Mouse (Mus musculus) CD4-positive, CD25-positive, alpha-beta regulatory T cell, adult 2 months (primary cell): Measurements from ENCODE around the gene Slc35f6.
A peak's percentile ranks its signal among the peaks of the same experiment; 100 is the strongest.
"Not testable (repeated sequence)": the region's sequence is repeated elsewhere in the genome, so short reads cannot be mapped to it uniquely, and the experiment has no call there.

ENCODE experiments used
- DNase-seq: peaks from one replicate; pipeline ENCODE4 v3.0.0-alpha.2; 2012; ENCODE audit warnings: low read depth, low spot score

The Slc35f6 gene

DNA sequence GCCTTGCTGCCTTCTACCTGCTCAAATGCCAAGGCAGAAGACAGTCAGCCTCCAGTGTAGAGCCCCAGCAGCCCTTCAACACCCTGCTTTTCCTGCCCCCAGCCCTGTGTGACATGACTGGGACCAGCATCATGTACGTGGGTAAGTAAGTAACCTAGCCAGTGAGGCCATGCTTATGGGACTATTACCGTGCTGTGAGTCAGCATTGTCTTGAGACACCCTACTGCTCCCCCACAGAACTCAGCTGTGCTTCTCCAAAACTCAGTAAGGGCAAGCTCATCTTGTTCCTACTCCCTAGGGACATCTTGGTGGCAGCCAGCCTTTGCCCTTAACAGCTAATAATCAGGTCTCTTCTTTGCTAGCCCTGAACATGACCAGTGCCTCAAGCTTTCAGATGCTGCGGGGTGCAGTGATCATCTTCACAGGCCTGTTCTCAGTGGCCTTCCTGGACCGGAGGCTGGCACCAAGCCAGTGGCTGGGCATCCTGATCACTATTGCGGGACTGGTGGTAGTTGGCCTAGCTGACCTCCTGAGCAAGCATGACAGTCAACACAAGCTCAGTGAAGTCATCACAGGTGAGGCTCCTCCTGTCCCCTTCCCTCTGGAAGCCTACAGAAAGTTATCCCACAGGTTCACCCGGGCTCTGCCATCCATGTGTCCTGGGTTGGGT lies 7.9 kb downstream of the Slc35f6 start:
- DNase-seq = no peak

DNA sequence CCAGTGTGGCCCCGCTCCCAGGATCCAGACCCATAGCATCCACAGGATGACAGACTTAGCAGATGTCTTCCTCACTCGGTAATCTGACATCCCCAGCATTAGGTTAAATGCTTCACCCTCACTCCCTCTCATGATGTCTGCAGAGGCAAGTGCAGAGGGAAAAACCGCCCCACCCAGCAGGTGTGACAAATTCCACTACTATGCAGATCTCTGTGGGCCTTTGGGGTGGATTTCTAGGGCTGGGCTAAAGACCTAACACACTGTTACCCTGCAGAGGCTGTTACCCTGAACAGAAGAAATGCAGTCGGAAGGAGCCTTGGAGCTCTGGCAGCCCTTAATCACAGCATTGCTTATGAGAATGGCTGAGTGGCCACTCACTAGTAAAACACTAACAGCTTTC lies 11.3 kb downstream of the Slc35f6 start:
- no peak for DNase-seq

- DNase-seq = no peak
Observed at GRCm38 (mm10) chr5:30660278-30660677, 12.5 kb downstream of the Slc35f6 start.

DNA sequence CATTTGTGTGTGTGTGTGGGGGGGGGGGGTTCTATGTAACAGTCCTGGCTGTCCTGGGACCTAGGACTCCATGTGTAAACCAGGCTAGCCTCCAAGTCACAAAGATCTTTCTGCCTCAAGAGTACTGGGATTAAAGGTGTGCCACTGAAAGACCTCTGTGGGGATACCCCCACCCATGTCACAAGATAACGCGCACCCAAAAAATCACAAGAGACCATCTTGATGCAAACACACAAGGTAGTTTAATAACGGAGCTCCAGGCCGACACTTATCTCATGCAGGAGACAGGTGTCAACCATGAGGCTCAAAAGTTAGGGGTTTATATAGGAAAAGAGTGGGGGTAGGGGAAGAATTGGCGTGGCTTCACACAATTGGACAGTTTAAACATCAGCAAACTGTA lies 13.1 kb downstream of the Slc35f6 start:
- no peak for DNase-seq

DNA sequence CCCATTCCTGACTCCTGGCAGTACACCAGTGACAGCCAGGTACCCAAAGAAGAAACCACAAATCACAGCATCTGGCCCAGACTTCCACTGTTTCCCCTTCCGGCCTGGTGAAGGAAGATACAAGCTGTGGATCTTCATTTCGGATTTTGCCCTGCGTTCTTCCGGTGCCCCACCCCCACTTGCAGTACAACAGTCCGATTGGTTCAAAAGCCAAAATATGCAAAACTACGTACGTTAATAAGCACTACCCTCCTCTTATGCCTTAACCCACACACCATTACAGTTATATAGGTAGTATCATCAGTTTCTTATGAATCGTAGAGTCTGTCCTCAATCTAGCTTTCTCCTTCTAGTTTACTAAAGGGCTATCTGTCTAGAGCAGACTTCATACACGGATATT lies 17.6 kb downstream of the Slc35f6 start:
- DNase-seq = no peak

DNA sequence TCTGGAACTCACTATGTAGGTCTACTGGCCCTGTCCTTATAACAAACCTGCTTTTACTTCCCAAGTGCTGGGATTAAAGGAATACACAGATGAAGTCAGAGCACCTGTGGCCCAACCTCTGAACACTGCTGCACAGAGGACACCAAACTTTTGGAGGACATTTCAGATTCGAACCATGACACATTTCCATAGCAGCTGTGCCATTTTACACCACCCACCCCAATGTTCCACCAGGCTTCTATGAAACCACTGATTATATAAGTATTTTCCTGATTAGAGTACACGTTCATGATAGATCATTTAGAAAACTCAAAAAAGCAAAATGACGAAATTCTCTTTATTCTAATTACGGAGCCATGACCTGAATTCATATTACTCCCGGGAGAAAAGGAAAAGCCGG lies 18.2 kb downstream of the Slc35f6 start:
- peak; percentile 40 for DNase-seq

- DNase-seq = peak; percentile 95
Observed at GRCm38 (mm10) chr5:30666391-30667195, 18.9 kb downstream of the Slc35f6 start, which contains the start of gene Cenpa. Gene Cenpa (plus strand): TSS chr5:30666777.

GRCm38 (mm10) chr5:30667215-30667614 lies 19.5 kb downstream of the Slc35f6 start:
- DNase-seq = no peak

GRCm38 (mm10) chr5:30667686-30668085 lies 20.0 kb downstream of the Slc35f6 start:
- DNase-seq = no peak

- peak; percentile 27 for DNase-seq
Observed at GRCm38 (mm10) chr5:30668637-30669495, 21.1 kb downstream of the Slc35f6 start.

- DNase-seq = no peak
Observed at GRCm38 (mm10) chr5:30669496-30669830, 21.7 kb downstream of the Slc35f6 start.

DNA sequence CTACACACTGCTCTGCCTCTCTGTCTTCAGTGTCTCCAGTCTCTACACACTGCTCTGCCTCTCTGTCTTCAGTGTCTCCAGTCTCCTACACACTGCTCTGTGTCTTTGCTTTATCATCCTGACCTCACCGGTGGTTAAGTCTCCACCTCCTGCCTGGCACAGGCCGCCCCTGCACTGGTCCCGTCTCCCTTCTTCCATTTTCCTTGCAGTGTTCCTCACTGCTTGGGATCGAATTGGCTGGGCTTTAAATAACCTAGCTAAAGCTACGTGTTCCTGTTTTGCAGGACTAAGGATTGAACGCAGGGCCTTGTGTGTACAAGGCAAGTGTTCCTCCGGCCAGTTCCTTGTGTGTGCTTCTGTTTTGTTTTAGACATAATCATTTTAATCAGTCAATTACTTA lies 22.4 kb downstream of the Slc35f6 start:
- DNase-seq = no peak

GRCm38 (mm10) chr5:30674001-30674400 lies 26.3 kb downstream of the Slc35f6 start:
- no peak for DNase-seq

DNA sequence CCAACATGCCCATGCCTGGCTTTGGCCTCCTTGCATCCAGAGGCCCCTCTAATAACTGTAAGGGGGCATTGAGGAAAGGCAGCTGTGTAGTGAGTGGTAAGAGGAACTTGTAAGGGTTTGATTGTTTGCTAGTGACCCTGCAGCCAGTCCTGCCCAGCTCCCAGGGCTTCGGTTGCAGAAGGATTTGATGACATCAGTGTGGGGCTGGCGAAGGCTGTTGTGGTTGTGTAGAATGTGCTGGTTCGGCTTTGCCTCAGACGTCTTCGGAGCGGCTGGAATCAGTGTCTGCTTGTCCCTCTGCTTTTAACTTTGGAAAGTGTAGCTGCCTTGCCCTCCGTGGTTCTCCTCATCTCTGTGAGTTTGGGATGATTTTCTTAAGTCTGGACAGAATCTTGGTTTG lies 29.1 kb downstream of the Slc35f6 start:
- no peak for DNase-seq

DNA sequence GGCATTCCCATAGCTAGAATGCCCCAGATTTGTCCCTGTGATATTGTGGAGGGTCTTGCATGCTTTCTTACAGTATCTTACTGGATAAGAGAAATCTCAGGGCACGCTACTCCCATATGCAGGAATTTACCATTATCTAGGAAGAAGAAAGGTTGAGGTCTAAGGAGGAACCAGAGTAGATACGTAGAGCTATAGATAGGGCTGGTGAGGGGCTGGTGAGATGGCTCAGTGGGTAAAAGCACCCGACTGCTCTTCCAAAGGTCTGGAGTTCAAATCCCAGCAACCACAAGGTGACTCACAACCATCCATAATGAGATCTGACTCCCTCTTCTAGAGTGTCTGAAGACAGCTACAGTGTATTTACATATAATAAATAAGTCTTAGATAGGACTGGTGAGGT lies 30.3 kb downstream of the Slc35f6 start:
- DNase-seq = not testable (repeated sequence)

- no peak for DNase-seq
Observed at GRCm38 (mm10) chr5:30678722-30679296, 31.1 kb downstream of the Slc35f6 start.

DNA sequence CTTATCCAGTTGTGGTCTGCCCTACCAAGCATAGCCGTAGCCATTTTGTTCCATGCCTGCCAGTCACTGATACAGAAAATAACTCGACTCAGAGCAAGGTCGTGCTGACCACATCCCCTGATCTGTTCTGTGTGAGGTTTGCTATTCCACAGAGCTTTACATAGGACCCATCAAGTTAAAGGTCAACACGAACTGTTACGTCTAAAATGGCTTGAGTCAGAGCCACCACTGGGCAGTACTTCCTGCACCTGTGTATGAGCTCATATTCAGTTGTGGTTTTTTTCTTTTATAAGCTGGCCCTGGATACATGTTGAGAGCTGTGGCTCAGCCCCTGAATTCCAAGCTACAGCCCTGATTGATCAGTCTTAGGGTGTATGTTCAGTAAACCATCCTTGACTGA lies 31.9 kb downstream of the Slc35f6 start:
- DNase-seq = no peak

- no peak for DNase-seq
Observed at GRCm38 (mm10) chr5:30681970-30682369, 34.2 kb downstream of the Slc35f6 start.

DNA sequence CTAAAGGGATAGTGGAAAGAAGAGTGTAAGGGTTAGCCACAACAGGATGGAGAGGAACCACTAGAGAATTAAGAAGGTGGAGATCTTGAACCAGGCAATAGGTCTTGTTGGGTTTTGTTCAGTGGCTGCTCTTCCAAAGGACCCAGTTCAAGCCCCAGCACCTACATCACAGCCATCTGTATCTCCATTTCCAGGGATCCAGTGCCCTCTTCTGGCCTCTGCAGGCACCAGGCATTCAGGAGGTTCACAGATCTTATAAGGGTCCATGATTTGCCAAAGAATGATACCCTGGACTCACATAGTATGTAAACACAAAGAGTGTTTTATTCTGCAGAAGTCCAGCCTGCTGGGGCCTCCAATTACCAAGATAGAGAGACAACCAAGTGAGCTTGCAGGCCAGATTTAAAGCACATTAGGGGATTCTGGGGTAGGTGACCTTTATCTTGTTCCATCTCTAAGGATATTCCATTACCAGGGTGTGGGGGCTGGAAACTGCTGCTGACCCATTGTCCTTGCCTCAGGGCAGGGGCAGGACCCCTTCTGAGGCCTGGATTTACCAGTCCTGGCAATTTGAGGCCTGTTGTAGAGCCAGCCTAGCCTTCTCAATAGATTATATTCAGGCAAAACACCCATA lies 35.4 kb downstream of the Slc35f6 start:
- DNase-seq = peak; percentile 55

GRCm38 (mm10) chr5:30683993-30684392 lies 36.3 kb downstream of the Slc35f6 start:
- peak; percentile 44 for DNase-seq

- peak; percentile 44 for DNase-seq
Observed at GRCm38 (mm10) chr5:30686781-30687180, 39.0 kb downstream of the Slc35f6 start.
